ENCODE assay signal across 24 mouse cellular contexts in the genomic region with DNA sequence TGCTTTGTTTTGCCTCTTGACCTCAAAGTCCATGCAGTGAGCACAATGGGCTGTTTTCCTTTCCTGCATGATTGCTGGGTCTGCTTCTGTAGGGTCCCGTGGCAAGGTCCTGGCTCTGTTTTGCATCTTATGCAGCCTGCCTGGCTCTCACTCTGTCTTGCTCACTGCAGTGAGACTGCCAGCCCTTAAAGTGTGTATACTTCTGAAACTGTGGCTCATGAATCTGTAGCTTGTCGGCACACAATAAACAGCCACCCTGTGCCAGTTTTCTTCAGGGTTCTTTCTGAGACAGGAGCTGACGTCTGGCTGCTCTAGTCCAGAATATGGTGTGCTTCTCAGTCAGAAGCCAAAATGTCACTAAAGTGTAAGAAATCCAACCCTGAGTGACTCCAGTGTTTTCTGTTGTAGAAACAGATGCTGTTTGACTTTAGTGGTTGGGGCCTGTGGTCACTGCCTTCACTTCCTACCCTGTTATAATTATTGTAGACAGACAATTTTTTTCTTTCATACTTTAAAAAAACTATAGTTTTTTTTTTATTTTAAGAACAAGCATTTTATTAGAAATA. TPM values are rescaled to one million over a fixed set of nuclear protein-coding genes. Genes with fewer than 3 reads are reported as not detected.
A peak's percentile ranks its signal among the peaks of the same experiment; 100 is the strongest.
DNase-seq lines count a peak whose midpoint lies in the region; ATAC-seq and TF ChIP-seq lines count a peak whose summit lies in the region.
"Had no signal": no experiment of that assay in that cellular context is flagged by ENCODE, and none has a peak within 500 bp of the region (broad histone marks: within the 10 kb centered on the region; RNA-seq: fewer than 3 reads in every experiment).

No protein-coding gene starts in this region.

- DNase-seq in embryo, embryonic 11 days = peak; percentile 11
- DNase-seq in embryo, embryonic 10.5 days (ENCODE audit: low spot score) = no peak
- peak; percentile 17 for DNase-seq in lung, postnatal 10 days
- no peak for DNase-seq in lung, adult 2 months
- DNase-seq in limb, embryonic 11.5 days (ENCODE audit: low spot score) = peak; percentile 37
- DNase-seq in left cerebral cortex, postnatal 25 days (ENCODE audit: low spot score in 2 of 2) = no peak
- DNase-seq: adrenal gland, postnatal 14 days; cerebellum, adult 8-10 months; cerebellum, postnatal 36 days; heart, postnatal 10 days; kidney, adult 2 months; kidney, postnatal 14 days; liver, embryonic 13.5 days; thymus, postnatal 36 days had no signal

- H3K4me2 ChIP-seq in hindbrain, embryonic 15.5 days = no peak overlapping the region
- no peak overlapping the region for H3K4me2 ChIP-seq in hindbrain, embryonic 13.5 days
- H3K4me2 ChIP-seq in limb, embryonic 11.5 days (ENCODE audit: low read depth, severe bottlenecking) = no peak overlapping the region
- H3K4me2 ChIP-seq: embryonic facial prominence, embryonic 12.5 days; forebrain, embryonic 13.5 days; limb, embryonic 13.5 days; liver, embryonic 13.5 days; midbrain, embryonic 13.5 days; neural tube, embryonic 13.5 days had no signal

- H3K4me3 ChIP-seq in hindbrain, embryonic 15.5 days = no peak overlapping the region
- no peak overlapping the region for H3K4me3 ChIP-seq in hindbrain, embryonic 13.5 days
- H3K4me3 ChIP-seq in lung, adult 2 months (replicated peaks; ENCODE audit: extremely low read depth, low read depth, low read length) = no peak overlapping the region
- H3K4me3 ChIP-seq in limb, embryonic 11.5 days (ENCODE audit: low read depth, low read length) = no peak overlapping the region
- H3K4me3 ChIP-seq: embryonic facial prominence, embryonic 12.5 days; forebrain, embryonic 13.5 days; heart, embryonic 10.5 days; limb, embryonic 13.5 days; liver, embryonic 13.5 days; megakaryocyte, embryonic 14.5 days; midbrain, embryonic 13.5 days; neural tube, embryonic 13.5 days had no signal

- intact Hi-C loops in left cerebral cortex, postnatal 25 days (cut with DNase I) = no loop called here

- H3K36me3 ChIP-seq in hindbrain, embryonic 15.5 days = no peaks in the 10 kb centered on the region
- H3K36me3 ChIP-seq in hindbrain, embryonic 13.5 days = no peaks in the 10 kb centered on the region
- no peaks in the 10 kb centered on the region for H3K36me3 ChIP-seq in limb, embryonic 11.5 days (ENCODE audit: control insufficient read depth, insufficient read depth, low read length)
- H3K36me3 ChIP-seq: embryonic facial prominence, embryonic 12.5 days; limb, embryonic 13.5 days; midbrain, embryonic 13.5 days; neural tube, embryonic 13.5 days had no signal

- ATAC-seq in hindbrain, embryonic 15.5 days (ENCODE audit: low FRiP score, low read depth) = 0 out of 2 replicates have a peak, but pooled peaks have one; percentile 30
- no peak for ATAC-seq in hindbrain, embryonic 13.5 days (ENCODE audit: low FRiP score)
- no peak for ATAC-seq in limb, embryonic 11.5 days (ENCODE audit: insufficient number of reproducible peaks, low FRiP score, low TSS enrichment, low read depth)
- ATAC-seq: CD4-positive, CD25-positive, alpha-beta regulatory T cell, adult 4 months; forebrain, embryonic 13.5 days; midbrain, embryonic 13.5 days had no signal

- no peak overlapping the region for H3K9ac ChIP-seq in hindbrain, embryonic 15.5 days
- no peak overlapping the region for H3K9ac ChIP-seq in hindbrain, embryonic 13.5 days
- H3K9ac ChIP-seq in limb, embryonic 11.5 days (ENCODE audit: low read length) = peak overlapping the region; percentile 32; the same call in 1 of the 2 replicates
- H3K9ac ChIP-seq: embryonic facial prominence, embryonic 12.5 days; forebrain, embryonic 13.5 days; limb, embryonic 13.5 days; liver, embryonic 13.5 days; midbrain, embryonic 13.5 days; neural tube, embryonic 13.5 days had no signal

- no peaks in the 10 kb centered on the region for H3K9me3 ChIP-seq in hindbrain, embryonic 15.5 days
- 0 out of 2 replicates have a peak, but pooled peaks cover 7% of the 10 kb centered on the region for H3K9me3 ChIP-seq in hindbrain, embryonic 13.5 days
- no peaks in the 10 kb centered on the region for H3K9me3 ChIP-seq in limb, embryonic 11.5 days (ENCODE audit: control insufficient read depth, low read length)
- H3K9me3 ChIP-seq: embryonic facial prominence, embryonic 12.5 days had no signal

- 0 out of 2 replicates have a peak, but pooled peaks cover 4% of the 10 kb centered on the region for H3K4me1 ChIP-seq in hindbrain, embryonic 15.5 days (replicated peaks)
- no peaks in the 10 kb centered on the region for H3K4me1 ChIP-seq in hindbrain, embryonic 13.5 days (replicated peaks)
- no peaks in the 10 kb centered on the region; the same call in 1 of the 2 replicates for H3K4me1 ChIP-seq in lung, adult 2 months (ENCODE audit: control insufficient read depth, insufficient read depth, low read length)
- H3K4me1 ChIP-seq in limb, embryonic 11.5 days (ENCODE audit: control insufficient read depth, insufficient read depth, low read length) = no peaks in the 10 kb centered on the region
- H3K4me1 ChIP-seq: embryonic facial prominence, embryonic 12.5 days; liver, embryonic 13.5 days; neural tube, embryonic 13.5 days had no signal

- 37% methylated on average over 3 of the region's 3 CpGs for WGBS in hindbrain, embryonic 15.5 days
- WGBS in hindbrain, embryonic 13.5 days = 49% methylated on average over 3 of the region's 3 CpGs
- 53% methylated on average over 3 of the region's 3 CpGs for WGBS in lung, adult 2 months
- 45% methylated on average over 3 of the region's 3 CpGs for WGBS in limb, embryonic 11.5 days

- H3K27me3 ChIP-seq in hindbrain, embryonic 15.5 days = no peaks in the 10 kb centered on the region
- no peaks in the 10 kb centered on the region for H3K27me3 ChIP-seq in hindbrain, embryonic 13.5 days
- H3K27me3 ChIP-seq in limb, embryonic 11.5 days (ENCODE audit: control insufficient read depth, insufficient read depth, low read length) = no peaks in the 10 kb centered on the region
- H3K27me3 ChIP-seq: embryonic facial prominence, embryonic 12.5 days; forebrain, embryonic 13.5 days; limb, embryonic 13.5 days; liver, embryonic 13.5 days; megakaryocyte, embryonic 14.5 days; midbrain, embryonic 13.5 days; neural tube, embryonic 13.5 days had no signal

- TF ChIP-seq POLR2A in lung, adult 2 months (IDR thresholded peaks at IDR 0.05; ENCODE audit: borderline replicate concordance, extremely low read depth, low read depth, low read length) = no peak

- no peak for TF ChIP-seq CTCF in lung, adult 2 months (IDR thresholded peaks at IDR 0.05; ENCODE audit: insufficient read depth, low read length)

- H3K27ac ChIP-seq in hindbrain, embryonic 15.5 days (replicated peaks) = no peak overlapping the region
- no peak overlapping the region for H3K27ac ChIP-seq in hindbrain, embryonic 13.5 days
- no peak overlapping the region for H3K27ac ChIP-seq in limb, embryonic 11.5 days (replicated peaks; ENCODE audit: low read depth, low read length)
- H3K27ac ChIP-seq: embryonic facial prominence, embryonic 12.5 days; forebrain, embryonic 13.5 days; heart, embryonic 10.5 days; limb, embryonic 13.5 days; liver, embryonic 13.5 days; midbrain, embryonic 13.5 days; neural tube, embryonic 13.5 days had no signal

RNA-seq across cellular contexts. Expression of a gene that starts 32.1 kb away (rescaled TPM):
- 10.5 and 10.9 TPM in 2 replicates for polyA plus RNA-seq in hindbrain, embryonic 15.5 days (2015; fragmentation: Nextera tagmentation; extraction: Ambion mirVana)
- polyA plus RNA-seq in hindbrain, embryonic 13.5 days (2015; fragmentation: Nextera tagmentation; extraction: Ambion mirVana) = 14.5 and 15.4 TPM in 2 replicates
- polyA plus RNA-seq in lung, adult 2 months (2012; rRNA removed) = 12.1 and 18.5 TPM in 2 replicates
- polyA plus RNA-seq in limb, embryonic 11.5 days (2014; fragmentation: Nextera tagmentation; extraction: Ambion mirVana) = 31.9 and 33.9 TPM in 2 replicates
- 10 to 100 TPM; 16.2 to 20.2 TPM for total RNA-seq in left cerebral cortex, postnatal 25 days (2021)

Comparison
In these comparisons a context has a peak if more than half of its experiments do, and no peak if none do; other contexts are left out.
1. DNase-seq: peak in embryo, embryonic 11 days (single experiment), lung, postnatal 10 days (single experiment) and limb, embryonic 11.5 days (single experiment); none in embryo, embryonic 10.5 days (single experiment), lung, adult 2 months (single experiment) and left cerebral cortex, postnatal 25 days (0 of 2).